Mouse (Mus musculus): Measurements from ENCODE around the gene Csrp1. TPM values are rescaled to one million over a fixed set of nuclear protein-coding genes. Genes with fewer than 3 reads are reported as not detected.

Csrp1 gene
- total RNA-seq (2023; ENCODE audit: inconsistent age): 29.9 to 32.6 TPM (median 32.0 TPM) in 4 replicates

GRCm38 (mm10) chr1:135719983-135720382, at the start of gene Csrp1:
Csrp1 (plus strand) TSS chr1:135720061.

GRCm38 (mm10) chr1:135765645-135766591, 46.1 kb downstream of the Csrp1 start, which contains the start of gene Phlda3:
Phlda3 (plus strand) TSS chr1:135766119.

GRCm38 (mm10) chr1:135778780-135779535, 59.1 kb downstream of the Csrp1 start, which contains the start of gene Tnni1:
Tnni1 (plus strand) TSS chr1:135779434.

Other genes with a start within 250 kb of the Csrp1 start
- gene Nav1, start 112.8 kb upstream of the Csrp1 start, total RNA-seq (2023; ENCODE audit: inconsistent age): 0.33 to 1.6 TPM (median 1.1 TPM) in 4 replicates
- 1.00 TPM in 1 of 4 replicates, not detected in the others for gene Phlda3, start 46.1 kb downstream of the Csrp1 start, total RNA-seq (2023; ENCODE audit: inconsistent age)
- not detected in 4 replicates for gene Tnni1, start 59.4 kb downstream of the Csrp1 start, total RNA-seq (2023; ENCODE audit: inconsistent age)
- gene Lad1, start 98.5 kb downstream of the Csrp1 start, total RNA-seq (2023; ENCODE audit: inconsistent age): not detected in 4 replicates
- not detected in 4 replicates for gene Tnnt2, start 116.3 kb downstream of the Csrp1 start, total RNA-seq (2023; ENCODE audit: inconsistent age)
- gene Pkp1, start 199.1 kb downstream of the Csrp1 start, total RNA-seq (2023; ENCODE audit: inconsistent age): not detected in 4 replicates